Mouse (Mus musculus) stomach, postnatal 0 days (tissue): ENCODE measurements around the gene Ryk. TPM values are rescaled to one million over a fixed set of nuclear protein-coding genes. Genes with fewer than 3 reads are reported as not detected.

Experiments used
- ATAC-seq: fragments of 200-750 bp; cut with Nextera tagmentation; 2 replicates; pipeline ENCODE4 v1.8.0; 2017; ENCODE audit not compliant: low FRiP score, low TSS enrichment
- DNase-seq: peaks from one replicate; pipeline ENCODE4 v3.0.0-alpha.2; 2016; ENCODE audit warnings: low spot score
- H3K27ac ChIP-seq: fragments of 300-500 bp; sonication (generic); replicated peaks from 2 replicates; pipeline ENCODE4 v1.5.1; 2014; ENCODE audit warnings: mild to moderate bottlenecking, control low read depth
- H3K27me3 ChIP-seq: fragments of 300-500 bp; sonication (generic); 2 replicates; pipeline ENCODE4 v1.6.1; 2014; ENCODE audit warnings: low read length; ENCODE audit not compliant: control insufficient read depth, insufficient read depth
- H3K36me3 ChIP-seq: fragments of 300-500 bp; sonication (generic); 2 replicates; pipeline ENCODE4 v1.6.1; 2014; ENCODE audit warnings: low read length, mixed read lengths; ENCODE audit not compliant: control insufficient read depth, insufficient read depth
- H3K4me1 ChIP-seq: fragments of 300-500 bp; sonication (generic); replicated peaks from 2 replicates; pipeline ENCODE4 v1.6.1; 2014; ENCODE audit warnings: antibody characterized with exemption; ENCODE audit not compliant: control insufficient read depth, insufficient read depth
- H3K4me2 ChIP-seq: fragments of 300-500 bp; sonication (generic); replicated peaks from 2 replicates; pipeline ENCODE4 v1.6.1; 2014; ENCODE audit warnings: low read depth, mild to moderate bottlenecking, control low read depth, moderate library complexity
- H3K4me3 ChIP-seq: fragments of 300-500 bp; sonication (generic); 2 replicates; pipeline ENCODE4 v1.5.1; 2014; ENCODE audit warnings: low read depth, low read length, control low read depth
- H3K9ac ChIP-seq: fragments of 300-500 bp; sonication (generic); 2 replicates; pipeline ENCODE4 v1.6.1; 2014; ENCODE audit warnings: mild to moderate bottlenecking, low read length, control low read depth, mixed read lengths
- H3K9me3 ChIP-seq: fragments of 300-500 bp; sonication (generic); 2 replicates; pipeline ENCODE4 v1.6.1; 2016; ENCODE audit warnings: low read length; ENCODE audit not compliant: control insufficient read depth
- CTCF ChIP-seq: IDR thresholded peaks from 2 replicates; pipeline ENCODE4 v1.5.1; 2016; ENCODE audit warnings: antibody characterized with exemption, low read depth, mild to moderate bottlenecking, moderate library complexity
- EP300 ChIP-seq: optimal IDR thresholded peaks from 2 replicates; pipeline ENCODE3; 2016; ENCODE audit warnings: antibody characterized with exemption
- WGBS: fragments of 180-500 bp; shearing (Covaris S2); extraction: QIAGEN DNeasy Blood & Tissue Kit; methylation state at CpG from one replicate; pipeline ENCODE4 v1.1.7; 2014; 5-methylcytosine and 5-hydroxymethylcytosine counted together
- polyA plus RNA-seq: library from polyadenylated mRNA; unstranded; fragments of >200 nt; fragmentation: Nextera tagmentation; extraction: Ambion mirVana; gene quantifications from 2 replicates; pipeline ENCODE4 v1.2.1, GENCODE M21; 2015

Gene Ryk
- polyA plus RNA-seq, 1 experiment from 2014 or later, result 16.8 TPM

- Histone ChIP-seq H3K4me3 (no peak overlapping the region), H3K27ac (no peak overlapping the region), H3K36me3 (no peaks in the 10 kb centered on the region), H3K9me3 (no peaks in the 10 kb centered on the region), H3K27me3 (no peaks in the 10 kb centered on the region), H3K9ac (no peak overlapping the region), H3K4me2 (no peak overlapping the region), H3K4me1 (no peaks in the 10 kb centered on the region)
- no peak for TF ChIP-seq CTCF
- no peak for TF ChIP-seq EP300
- DNase-seq (no peak), ATAC-seq (no peak)
- 78% methylated on average over 9 of the region's 9 CpGs for WGBS
These were observed 116.6 kb downstream of the Ryk start for GRCm38 (mm10) chr9:102951091-102951994.

GRCm38 (mm10) chr9:102955866-102956265 lies 121.1 kb downstream of the Ryk start:
- Histone ChIP-seq H3K27me3 (no peaks in the 10 kb centered on the region), H3K36me3 (no peaks in the 10 kb centered on the region), H3K9me3 (no peaks in the 10 kb centered on the region), H3K4me1 (no peaks in the 10 kb centered on the region), H3K4me3 (no peak overlapping the region), H3K27ac (no peak overlapping the region), H3K4me2 (no peak overlapping the region), H3K9ac (no peak overlapping the region)
- DNase-seq (no peak), ATAC-seq (no peak)
- 80% methylated on average over 3 of the region's 3 CpGs for WGBS
- TF ChIP-seq EP300 (no peak), CTCF (no peak)

Other genes starting within 250 kb of the Ryk start
- 172 and 179 TPM in 2 replicates for gene Anapc13, start 208.6 kb upstream of the Ryk start, polyA plus RNA-seq
- 24.4 and 27.8 TPM in 2 replicates for gene Cep63, start 208.4 kb upstream of the Ryk start, polyA plus RNA-seq
- gene Amotl2, start 118.2 kb upstream of the Ryk start, polyA plus RNA-seq, result 18.6 and 22.7 TPM in 2 replicates
- 22.1 and 22.3 TPM in 2 replicates for gene Slco2a1, start 153.8 kb downstream of the Ryk start, polyA plus RNA-seq